Mouse (Mus musculus) forebrain, embryonic 10.5 days (tissue): ENCODE measurements around the gene As3mt. TPM values are rescaled to one million over a fixed set of nuclear protein-coding genes. Genes with fewer than 3 reads are reported as not detected.
"Not testable (repeated sequence)": the region's sequence is repeated elsewhere in the genome, so short reads cannot be mapped to it uniquely, and the experiment has no call there.

Experiments
- DNase-seq: peaks from one replicate; pipeline ENCODE4 v3.0.0-alpha.2; 2017; ENCODE audit warnings: low spot score; ENCODE audit errors: extremely low spot score
- H3K27ac ChIP-seq: fragments of 300-500 bp; sonication (generic); 2 replicates; pipeline ENCODE4 v1.5.1; 2016; ENCODE audit warnings: mild to moderate bottlenecking
- H3K27me3 ChIP-seq: fragments of 300-500 bp; sonication (generic); 2 replicates; pipeline ENCODE4 v1.6.1; 2016; ENCODE audit warnings: mild to moderate bottlenecking; ENCODE audit not compliant: poor library complexity, severe bottlenecking
- H3K36me3 ChIP-seq: fragments of 300-500 bp; sonication (generic); replicated peaks from 2 replicates; pipeline ENCODE4 v1.6.1; 2016; ENCODE audit warnings: mild to moderate bottlenecking, moderate library complexity
- H3K4me1 ChIP-seq: fragments of 300-500 bp; sonication (generic); 2 replicates; pipeline ENCODE4 v1.6.1; 2016
- H3K4me3 ChIP-seq: fragments of 300-500 bp; sonication (generic); 2 replicates; pipeline ENCODE4 v1.5.1; 2016; ENCODE audit warnings: mild to moderate bottlenecking, moderate library complexity
- H3K9me3 ChIP-seq: fragments of 300-500 bp; sonication (generic); 2 replicates; pipeline ENCODE4 v1.6.1; 2016; ENCODE audit warnings: mild to moderate bottlenecking, moderate library complexity
- WGBS: fragments of 180-500 bp; shearing (Covaris S2); methylation state at CpG from one replicate; pipeline ENCODE4 v1.1.7; 2016; 5-methylcytosine and 5-hydroxymethylcytosine counted together
- polyA plus RNA-seq: library from polyadenylated mRNA; unstranded; fragments of >200 nt; fragmentation: Nextera tagmentation; extraction: Ambion mirVana; gene quantifications from 2 replicates; pipeline ENCODE4 v1.2.1, GENCODE M21; 2016

Gene As3mt
- polyA plus RNA-seq, 1 experiment from 2014 or later = 27.3 TPM

- 78% methylated on average over 12 of the region's 12 CpGs for WGBS
- DNase-seq = no peak
Measured at GRCm38 (mm10) chr19:46777928-46778680, 70.8 kb downstream of the As3mt start.

GRCm38 (mm10) chr19:46779130-46779529 is 71.9 kb downstream of the As3mt start:
- not testable (repeated sequence) for H3K36me3 ChIP-seq
- whole genome bisulfite sequencing = 86% methylated on average over 1 of the region's 1 CpGs

More at GRCm38 (mm10) chr19:46777928-46778680, 70.8 kb downstream of the As3mt start:
- Histone ChIP-seq H3K36me3 (no peaks in the 10 kb centered on the region), H3K4me3 (no peak overlapping the region), H3K9me3 (no peaks in the 10 kb centered on the region), H3K4me1 (no peaks in the 10 kb centered on the region), H3K27ac (no peak overlapping the region), H3K27me3 (peaks cover 11% of the 10 kb centered on the region; the same call in 1 of the 2 replicates)

GRCm38 (mm10) chr19:46784038-46784437 is 76.8 kb downstream of the As3mt start:
- H3K4me1 ChIP-seq = no peaks in the 10 kb centered on the region; the same call in 1 of the 2 replicates
- no peak overlapping the region for H3K27ac ChIP-seq
- H3K9me3 ChIP-seq = no peaks in the 10 kb centered on the region
- no peak overlapping the region for H3K4me3 ChIP-seq
- DNase-seq = no peak
- H3K36me3 ChIP-seq = no peaks in the 10 kb centered on the region
- 80% methylated on average over 5 of the region's 5 CpGs for whole genome bisulfite sequencing
- no peaks in the 10 kb centered on the region for H3K27me3 ChIP-seq

More at GRCm38 (mm10) chr19:46779130-46779529, 71.9 kb downstream of the As3mt start:
- not testable (repeated sequence) for DNase-seq, H3K27ac ChIP-seq, H3K9me3 ChIP-seq, H3K4me1 ChIP-seq, H3K4me3 ChIP-seq
- H3K27me3 ChIP-seq = peaks cover 11% of the 10 kb centered on the region; the same call in 1 of the 2 replicates

GRCm38 (mm10) chr19:46784502-46784901 is 77.2 kb downstream of the As3mt start:
- H3K9me3 ChIP-seq = no peaks in the 10 kb centered on the region
- no peaks in the 10 kb centered on the region for H3K27me3 ChIP-seq
- no peaks in the 10 kb centered on the region for H3K36me3 ChIP-seq
- DNase-seq = no peak
- H3K4me3 ChIP-seq = no peak overlapping the region
- 92% methylated on average over 6 of the region's 6 CpGs for WGBS
- no peak overlapping the region for H3K27ac ChIP-seq
- no peaks in the 10 kb centered on the region; the same call in 1 of the 2 replicates for H3K4me1 ChIP-seq

- H3K36me3 ChIP-seq = no peaks in the 10 kb centered on the region
- no peak for DNase-seq
Measured at GRCm38 (mm10) chr19:46785633-46786032, 78.4 kb downstream of the As3mt start.

GRCm38 (mm10) chr19:46789782-46790181 is 82.5 kb downstream of the As3mt start:
- H3K36me3 ChIP-seq = no peaks in the 10 kb centered on the region
- H3K27ac ChIP-seq = no peak overlapping the region
- no peaks in the 10 kb centered on the region for H3K9me3 ChIP-seq
- peaks cover 16% of the 10 kb centered on the region for H3K4me1 ChIP-seq
- DNase-seq = no peak
- 94% methylated on average over 1 of the region's 1 CpGs for WGBS
- no peaks in the 10 kb centered on the region for H3K27me3 ChIP-seq
- no peak overlapping the region for H3K4me3 ChIP-seq

More at GRCm38 (mm10) chr19:46785633-46786032, 78.4 kb downstream of the As3mt start:
- 90% methylated on average over 4 of the region's 4 CpGs for WGBS
- H3K4me3 ChIP-seq = no peak overlapping the region
- H3K27ac ChIP-seq = no peak overlapping the region
- no peaks in the 10 kb centered on the region for H3K27me3 ChIP-seq
- no peaks in the 10 kb centered on the region; the same call in 1 of the 2 replicates for H3K4me1 ChIP-seq
- H3K9me3 ChIP-seq = no peaks in the 10 kb centered on the region

Other genes starting within 250 kb of the As3mt start
- gene Trim8, start 205.8 kb upstream of the As3mt start, polyA plus RNA-seq = 16.6 and 19.3 TPM in 2 replicates
- 196 and 201 TPM in 2 replicates for gene Arl3, start 134.3 kb upstream of the As3mt start, polyA plus RNA-seq
- gene Sfxn2, start 134.1 kb upstream of the As3mt start, polyA plus RNA-seq = 16.6 and 17.9 TPM in 2 replicates
- gene Wbp1l, start 108.4 kb upstream of the As3mt start, polyA plus RNA-seq = 38.4 and 43.4 TPM in 2 replicates
- not detected in 2 replicates for gene Cyp17a1, start 34.3 kb upstream of the As3mt start, polyA plus RNA-seq
- gene Borcs7, start 17.6 kb upstream of the As3mt start, polyA plus RNA-seq = 13.7 and 13.9 TPM in 2 replicates
- 1.3 and 1.7 TPM in 2 replicates for gene Cnnm2, start 54.1 kb downstream of the As3mt start, polyA plus RNA-seq